Mouse (Mus musculus): ENCODE data around the gene Fgfr2.

GRCm38 (mm10) chr7:130985716-130986115 lies 2137.4 kb downstream of the Fgfr2 start:
- no peak for TF ChIP-seq CTCF (IDR thresholded peaks at IDR 0.05; ENCODE audit: control insufficient read depth, insufficient read depth, insufficient read length)
- TF ChIP-seq MYOD1 (IDR thresholded peaks at IDR 0.05; ENCODE audit: control insufficient read depth, insufficient read length, low read depth) = no peak
- no peak for TF ChIP-seq MAX (IDR thresholded peaks at IDR 0.05)
- TF ChIP-seq CEBPB (IDR thresholded peaks at IDR 0.05; ENCODE audit: low read depth) = no peak
- no peak for TF ChIP-seq USF1 (IDR thresholded peaks at IDR 0.05; ENCODE audit: low read depth)
- TF ChIP-seq FOSL1 (IDR thresholded peaks at IDR 0.05; ENCODE audit: insufficient read depth, low read length, poor library complexity, severe bottlenecking) = no peak
- TF ChIP-seq MYOG (IDR thresholded peaks at IDR 0.05; ENCODE audit: control insufficient read depth, extremely low read depth, insufficient read length) = no peak
